Mouse (Mus musculus) lung, postnatal 4 days (tissue): ENCODE measurements around the gene Slc22a23.
A peak's percentile ranks its signal among the peaks of the same experiment; 100 is the strongest.
"Not testable (repeated sequence)": the region's sequence is repeated elsewhere in the genome, so short reads cannot be mapped to it uniquely, and the experiment has no call there.

ENCODE experiments used
- DNase-seq, 2 experiments: peaks; one replicate each; pipeline ENCODE4 v3.0.0; 2021

Slc22a23 gene

GRCm38 (mm10) chr13:34345128-34346085 is at the start of gene Slc22a23:
Slc22a23 (minus strand) TSS chr13:34345182.
- peak; percentile 82 to 84 for DNase-seq

DNA sequence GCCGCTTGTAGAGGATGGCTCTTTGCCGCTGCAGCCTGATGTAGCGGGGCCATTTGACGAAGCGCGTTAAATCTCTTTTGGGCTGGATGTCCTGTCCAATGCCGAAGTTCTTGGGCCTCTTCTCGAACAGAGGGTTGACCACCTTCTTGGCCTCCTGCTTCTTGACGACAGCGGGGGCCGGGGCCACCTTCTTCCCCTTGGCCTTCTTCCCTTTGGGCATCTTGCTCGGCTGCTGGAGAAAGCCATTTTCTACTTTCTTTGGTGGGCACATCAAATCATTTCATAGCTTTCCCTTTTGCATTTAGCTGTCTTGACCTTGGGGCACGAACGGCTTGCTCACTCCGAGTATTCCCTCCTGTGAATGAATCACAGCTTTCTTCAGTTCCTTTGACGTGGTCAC is 49.3 kb upstream of the Slc22a23 start:
- DNase-seq: not testable (repeated sequence)

- DNase-seq: no peak
These were observed 47.4 kb upstream of the Slc22a23 start for GRCm38 (mm10) chr13:34392376-34392775.

GRCm38 (mm10) chr13:34388219-34388618 is 43.2 kb upstream of the Slc22a23 start:
- no peak for DNase-seq

DNA sequence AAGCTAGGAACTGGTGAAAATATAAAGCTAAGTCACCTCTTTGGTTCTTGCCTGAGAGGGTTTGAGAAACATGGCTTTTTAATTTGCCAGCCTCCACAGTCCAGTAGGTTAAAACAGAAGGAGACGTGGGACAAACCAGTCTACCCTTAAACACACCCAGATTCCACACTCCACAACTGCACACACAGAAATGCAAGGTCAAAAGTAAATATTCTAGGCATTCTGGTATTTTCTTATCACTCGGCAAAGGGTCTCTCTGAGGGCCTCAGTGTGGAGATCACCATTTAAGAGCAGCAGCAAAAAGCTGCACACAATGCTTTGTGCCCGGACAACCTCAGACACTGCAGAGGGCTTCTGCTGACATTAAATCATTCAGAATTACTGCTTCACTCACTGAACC is 38.4 kb upstream of the Slc22a23 start:
- no peak for DNase-seq

DNA sequence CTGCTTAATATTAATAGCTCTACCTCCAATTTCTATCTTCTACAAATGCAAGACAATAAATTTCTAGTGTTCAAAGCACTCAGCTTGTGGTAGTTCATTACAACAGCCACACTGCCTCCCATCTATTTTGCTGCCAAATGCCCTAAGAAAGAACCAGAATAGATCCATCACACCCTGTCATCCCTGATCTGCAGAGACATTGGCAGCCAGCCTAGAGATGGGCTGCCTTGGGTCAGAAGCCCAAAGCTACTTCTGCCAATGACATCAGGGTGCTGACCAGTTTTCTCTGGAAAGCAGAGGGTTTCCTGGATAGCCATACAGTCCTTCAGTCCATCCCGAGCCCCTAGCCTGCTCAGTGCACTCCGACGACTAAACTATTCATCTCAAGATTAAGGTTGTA is 33.9 kb upstream of the Slc22a23 start:
- no peak for DNase-seq

- no peak for DNase-seq
These were observed 30.2 kb upstream of the Slc22a23 start for GRCm38 (mm10) chr13:34375145-34375544.

DNA sequence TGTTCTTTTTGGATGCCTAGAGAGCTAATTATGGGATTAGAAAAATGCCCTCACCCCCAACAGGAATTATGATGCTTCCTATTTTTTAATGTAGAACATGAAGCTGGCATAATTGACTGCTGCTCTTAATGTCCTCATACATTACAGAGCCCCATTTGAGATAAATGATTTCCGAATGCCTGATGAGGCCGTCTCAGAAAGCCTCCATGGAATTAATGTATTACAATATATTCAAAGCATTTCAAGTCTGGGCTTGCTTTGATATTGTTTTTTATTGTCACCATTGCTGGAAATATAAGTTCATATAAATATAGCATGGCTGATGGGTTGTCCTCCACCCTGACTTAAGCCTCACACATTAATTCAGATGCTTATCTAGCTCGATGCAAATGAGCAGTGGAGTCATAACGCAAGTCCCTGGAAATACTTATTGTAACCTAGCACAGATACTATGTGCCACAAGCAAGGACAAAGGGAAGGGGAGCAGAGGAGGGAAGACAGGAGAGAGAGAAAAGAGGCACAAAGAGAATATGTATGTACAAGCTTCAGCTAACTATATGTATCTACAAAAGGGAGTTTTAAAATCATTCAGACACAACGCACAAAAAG is 28.0 kb upstream of the Slc22a23 start:
- no peak for DNase-seq

- no peak for DNase-seq
These were observed 27.2 kb upstream of the Slc22a23 start for GRCm38 (mm10) chr13:34371951-34372869.

DNA sequence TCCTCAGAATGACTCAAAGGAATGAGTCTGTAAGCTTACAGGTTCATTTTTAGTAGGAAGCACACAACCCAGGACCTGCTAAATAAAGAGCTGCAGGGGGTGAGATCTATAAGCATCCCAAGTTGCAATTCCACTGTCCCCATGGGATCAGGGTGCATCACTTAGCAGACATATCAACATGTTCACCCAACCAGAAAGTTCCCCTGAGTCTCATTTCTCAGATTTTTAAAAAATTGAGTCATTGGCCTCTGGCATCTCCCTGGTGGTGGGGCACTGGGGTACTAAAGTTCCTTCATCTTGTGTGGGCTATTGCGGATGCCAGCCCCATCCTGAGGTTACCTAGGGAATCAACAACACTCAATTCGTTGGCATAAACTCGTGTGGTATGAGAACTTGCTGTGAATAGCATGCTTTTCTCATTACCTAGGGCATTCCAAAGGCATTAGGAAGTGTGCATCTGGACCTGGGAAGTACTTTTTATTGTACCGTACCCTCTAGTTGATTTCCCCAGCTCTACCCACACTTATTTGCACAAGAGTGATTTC is 25.4 kb upstream of the Slc22a23 start:
- DNase-seq: no peak

DNA sequence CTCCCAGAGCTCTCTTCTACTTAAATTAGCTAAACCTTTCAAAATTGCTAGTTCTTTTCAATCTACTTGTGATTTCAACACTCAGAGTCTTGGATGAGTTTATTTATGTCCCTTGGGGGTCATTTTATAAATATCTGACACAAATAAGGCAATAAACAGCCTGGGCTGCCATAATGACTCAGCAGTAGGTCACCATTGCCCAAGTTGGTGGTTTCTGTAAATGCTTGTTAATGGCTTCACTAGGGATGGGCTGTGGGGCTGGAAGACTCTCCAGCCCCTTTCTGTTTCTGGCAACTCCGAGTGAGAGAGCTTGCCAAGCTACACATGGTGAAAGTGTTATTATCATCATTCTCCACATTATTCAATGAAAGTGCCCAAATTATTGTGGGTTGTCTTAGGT is 20.2 kb upstream of the Slc22a23 start:
- no peak for DNase-seq

GRCm38 (mm10) chr13:34355656-34356055 is 10.7 kb upstream of the Slc22a23 start:
- DNase-seq: no peak

GRCm38 (mm10) chr13:34354830-34355624 is 10.0 kb upstream of the Slc22a23 start:
- no peak for DNase-seq

DNA sequence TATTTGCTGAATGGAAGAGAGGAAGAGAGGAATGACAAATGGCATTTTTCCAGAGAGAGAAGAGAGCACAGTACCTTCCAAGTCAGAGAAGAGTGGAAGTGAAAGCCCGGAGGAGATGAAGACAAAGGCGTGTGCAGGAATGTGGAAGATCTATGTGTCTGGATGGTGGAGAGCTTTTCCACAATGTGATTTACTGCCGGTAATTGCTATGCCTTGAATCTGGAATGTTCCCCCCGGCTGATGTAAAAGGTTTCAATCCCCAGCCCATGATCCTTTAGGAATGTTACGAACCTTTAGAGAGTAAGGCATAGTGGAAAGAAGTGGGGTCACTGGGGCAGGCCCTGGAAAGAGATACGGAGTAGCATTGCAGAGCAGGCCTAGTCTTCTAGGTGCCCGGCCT is 8.3 kb upstream of the Slc22a23 start:
- no peak for DNase-seq

DNA sequence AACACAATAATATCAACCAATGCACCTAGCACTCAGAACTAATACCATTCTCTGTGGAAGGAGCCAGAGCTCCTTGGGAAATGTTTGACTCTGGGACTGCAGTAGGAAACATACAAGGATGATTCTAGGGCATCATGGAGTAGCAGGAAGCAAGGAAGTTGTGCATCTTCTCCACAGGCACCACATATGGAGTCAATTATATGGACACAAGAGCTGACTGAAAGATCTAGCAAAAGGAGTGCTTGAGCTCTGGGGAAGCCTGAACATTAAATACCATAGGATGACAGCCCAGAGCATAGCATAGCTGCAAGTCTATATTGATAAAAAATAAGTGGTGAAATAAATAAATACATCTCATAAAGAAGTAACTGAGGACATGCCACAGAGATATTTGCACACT is 6.5 kb upstream of the Slc22a23 start:
- DNase-seq: no peak

DNA sequence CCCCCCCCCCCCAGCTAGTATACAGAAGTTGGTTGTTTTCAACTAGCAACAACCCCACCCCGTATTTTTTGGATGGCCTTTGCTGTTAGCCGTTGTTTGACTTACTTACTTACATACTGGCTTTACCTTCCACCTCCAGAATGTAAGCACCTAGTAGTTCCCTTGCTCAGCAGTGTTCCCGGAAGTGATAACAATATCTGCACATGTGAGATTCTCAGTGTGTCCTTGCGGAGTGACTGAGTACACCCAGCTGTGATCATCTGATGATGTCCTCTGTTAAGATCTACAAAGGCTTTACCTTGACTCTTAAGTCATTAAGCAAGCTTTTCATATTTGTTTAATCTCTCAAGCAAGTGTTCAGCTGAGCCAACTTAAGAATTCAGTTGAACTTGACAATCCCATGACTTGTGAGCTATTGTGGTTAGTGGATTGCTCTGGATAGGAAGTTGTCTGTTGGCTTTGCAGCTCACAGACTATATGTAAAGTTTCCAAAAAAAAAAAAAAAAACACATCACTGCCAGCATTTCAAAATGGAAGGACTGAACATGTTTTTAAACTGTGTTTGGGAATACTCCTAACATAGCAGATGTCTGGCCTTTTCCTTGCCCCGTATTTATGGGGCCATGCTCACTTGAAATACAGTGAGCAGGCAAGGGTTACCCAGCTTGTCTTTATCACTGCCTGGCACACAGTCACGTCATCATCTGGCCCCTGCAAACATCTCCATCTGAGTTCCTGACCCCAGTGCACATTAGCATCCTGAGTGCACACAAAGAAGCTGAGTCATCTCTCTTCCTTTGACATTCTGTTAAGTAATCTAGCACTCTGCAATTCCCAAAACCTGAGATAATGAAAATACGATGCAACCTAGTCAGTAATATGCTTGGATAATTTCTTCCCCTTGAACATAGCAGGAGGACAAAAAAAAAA is 3.2 kb upstream of the Slc22a23 start:
- DNase-seq: no peak

DNA sequence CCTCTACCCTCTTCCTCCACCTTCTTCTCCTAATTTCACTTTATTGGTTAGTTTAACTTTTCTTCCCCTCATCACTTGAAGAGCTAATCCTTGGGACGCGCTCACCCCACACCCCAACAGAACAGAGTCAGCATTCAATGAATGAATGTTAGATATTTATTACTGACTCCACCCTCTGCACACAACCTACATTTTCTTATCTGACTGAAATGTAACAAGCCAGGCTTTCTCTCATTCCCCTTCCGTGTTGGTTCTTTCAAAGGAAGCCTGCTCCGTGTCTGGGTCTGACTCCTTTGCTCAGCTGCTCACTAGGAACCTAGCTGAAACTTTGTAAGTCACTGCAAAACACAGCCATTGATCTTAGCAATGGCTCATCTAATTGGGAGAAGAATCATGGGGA is 1.8 kb upstream of the Slc22a23 start:
- DNase-seq: no peak

- DNase-seq: no peak
These were observed 1.3 kb upstream of the Slc22a23 start for GRCm38 (mm10) chr13:34346238-34346637.

DNA sequence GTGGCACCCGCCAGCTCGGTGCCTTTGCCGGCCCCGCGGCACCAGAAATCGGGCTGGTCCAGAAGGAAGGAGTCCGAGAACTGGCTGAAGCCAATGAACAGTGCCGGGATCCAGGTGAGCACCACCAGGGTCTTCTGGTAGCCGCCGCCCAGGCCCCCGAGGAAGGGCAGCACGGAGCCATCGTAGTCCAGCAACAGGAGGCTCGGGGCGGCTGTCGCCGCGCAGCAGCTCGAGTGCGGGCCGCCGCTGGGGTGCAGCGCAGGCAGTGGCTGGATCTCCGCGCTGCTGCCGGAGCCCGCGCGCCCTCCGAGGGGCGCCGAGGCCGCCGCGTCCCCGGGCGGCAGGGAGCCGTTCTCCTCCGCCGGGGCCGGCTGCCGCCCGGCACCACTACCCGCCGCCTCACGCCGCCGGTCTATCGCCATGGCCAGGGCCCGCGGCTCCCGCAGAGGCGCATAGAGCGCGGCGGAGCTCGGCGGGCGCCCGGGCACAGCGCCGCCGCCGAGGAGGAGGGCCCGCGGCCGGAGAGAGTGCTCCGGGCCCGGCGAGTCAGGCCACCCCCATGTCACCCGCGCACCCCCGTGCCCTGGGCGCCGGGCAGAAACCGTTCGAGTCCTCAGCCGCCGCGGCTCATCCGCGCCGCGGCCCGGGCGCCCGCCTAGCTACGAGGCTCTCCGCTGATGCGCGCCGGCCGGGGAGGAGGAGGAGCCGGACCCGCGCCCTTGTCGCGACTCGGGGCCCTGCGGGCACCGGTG is 430 bp downstream of the Slc22a23 start:
- DNase-seq: peak; percentile 52 to 66
